8 mouse cellular contexts compared by ENCODE assay signal in the genomic region with DNA sequence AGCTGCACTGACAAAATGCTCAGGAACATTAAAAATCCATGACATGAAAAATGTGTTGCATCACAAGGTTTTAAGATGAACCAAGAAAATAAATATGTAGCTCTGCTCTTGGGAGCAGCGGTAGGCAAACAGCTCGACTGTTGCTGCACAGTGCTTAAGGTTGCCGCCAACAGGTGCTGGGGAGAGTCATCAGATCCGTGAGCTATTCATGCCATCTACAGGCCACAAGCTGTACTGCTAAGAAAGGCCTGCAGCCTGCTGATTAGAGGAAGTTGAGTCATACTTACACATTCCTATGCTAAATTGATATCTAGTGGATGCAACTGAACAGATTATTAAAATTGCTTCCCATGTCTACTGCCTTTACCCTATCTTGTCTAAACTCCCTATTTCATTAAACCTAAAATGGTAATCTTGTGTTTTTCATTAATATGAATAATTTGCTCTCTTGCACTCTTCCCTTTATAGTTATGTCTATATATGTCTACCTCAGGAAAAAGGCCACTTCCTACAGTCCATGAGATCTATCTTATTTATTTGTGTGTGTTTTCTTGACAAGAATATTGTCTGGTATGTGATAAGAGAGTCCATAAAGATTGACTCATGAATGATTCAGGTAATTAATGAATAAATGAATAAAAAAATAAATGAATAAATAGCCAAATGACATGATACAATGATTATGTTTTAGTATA.
DNase-seq lines count a peak whose midpoint lies in the region; ATAC-seq and TF ChIP-seq lines count a peak whose summit lies in the region.

No protein-coding gene starts in this region.

- intact Hi-C loops in heart, postnatal 10 days (cut with DNase I) = no loop called here

- H3K79me2 ChIP-seq in CH12.LX (replicated peaks; ENCODE audit: control insufficient read depth, extremely low read depth, insufficient read depth, poor library complexity, severe bottlenecking) = no peaks in the 10 kb centered on the region

- peak; percentile 71 for TF ChIP-seq RAD21 in CH12.LX (IDR thresholded peaks at IDR 0.05; ENCODE audit: low read depth, low read length)

- no peak overlapping the region for H3K4me3 ChIP-seq in CH12.LX (replicated peaks in 1 of 3; ENCODE audit: low read depth in 2 of 3, low read length in 2 of 3, poor library complexity in 1 of 3)
- no peak overlapping the region for H3K4me3 ChIP-seq in liver, embryonic 14.5 days (ENCODE audit: insufficient read depth in 1 of 2, low read depth in 2 of 2, low read length in 2 of 2)

- 2% methylated on average over 4 of the region's 4 CpGs for WGBS in liver, embryonic 14.5 days (ENCODE audit: insufficient replicate concordance)

- ATAC-seq in liver, embryonic 14.5 days (ENCODE audit: insufficient read depth) = no peak
- ATAC-seq in activated CD4-positive, CD25-positive, alpha-beta regulatory T cell, adult 4 months = no peak

- no peak overlapping the region for H3K9ac ChIP-seq in CH12.LX (ENCODE audit: insufficient read depth, low read depth)
- H3K9ac ChIP-seq in liver, embryonic 14.5 days (replicated peaks) = no peak overlapping the region

- H3K36me3 ChIP-seq in CH12.LX (replicated peaks in 1 of 2; ENCODE audit: control insufficient read depth in 1 of 2, insufficient read depth in 1 of 2, low read length in 1 of 2) = no peaks in the 10 kb centered on the region
- no peaks in the 10 kb centered on the region for H3K36me3 ChIP-seq in liver, embryonic 14.5 days (replicated peaks; ENCODE audit: control insufficient read depth, insufficient read depth, low read depth)

- no peak for TF ChIP-seq EP300 in CH12.LX (IDR thresholded peaks at IDR 0.05; ENCODE audit: low read length)
- TF ChIP-seq EP300 in liver, embryonic 14.5 days (IDR thresholded peaks at IDR 0.05; ENCODE audit: low read depth) = no peak

- no peak for TF ChIP-seq POLR2A in CH12.LX (IDR thresholded peaks at IDR 0.05; ENCODE audit: low read depth, low read length)

- H3K27me3 ChIP-seq in CH12.LX (replicated peaks) = no peaks in the 10 kb centered on the region
- H3K27me3 ChIP-seq in liver, embryonic 14.5 days (ENCODE audit: control insufficient read depth, insufficient read depth, low read length) = no peaks in the 10 kb centered on the region

- no peak overlapping the region for H3K4me2 ChIP-seq in CH12.LX (ENCODE audit: insufficient read depth, low read depth, poor library complexity, severe bottlenecking)
- no peak overlapping the region for H3K4me2 ChIP-seq in liver, embryonic 14.5 days (ENCODE audit: low read depth)

- no peaks in the 10 kb centered on the region for H3K9me3 ChIP-seq in CH12.LX (replicated peaks; ENCODE audit: low read length)
- H3K9me3 ChIP-seq in liver, embryonic 14.5 days (ENCODE audit: control insufficient read depth, low read length) = no peaks in the 10 kb centered on the region

- peak; percentile 79 for DNase-seq in CH12.LX (ENCODE audit: extremely low read depth)
- peak; percentile 20 to 31 for DNase-seq in adrenal gland, adult 18-20 months (ENCODE audit: low spot score in 2 of 2)
- DNase-seq in embryo, embryonic 11 days = peak; percentile 78
- peak; percentile 58 to 59 for DNase-seq in heart, postnatal 10 days
- DNase-seq in kidney, postnatal 36 days = peak; percentile 39 to 71
- peak in 1 of 3 experiments; percentile 6 for DNase-seq in liver, embryonic 14.5 days (ENCODE audit: low read depth in 3 of 3, low spot score in 3 of 3)
- DNase-seq in ovary, postnatal 14 days (ENCODE audit: low spot score) = peak; percentile 34

- in situ Hi-C loops in CH12.LX (cut with MboI; ENCODE audit: low pct_ligation_motif_present, low pct_unique_long_range_greater_than_20kb, low sequenced_read_pairs) = no loop called here

- H3K27ac ChIP-seq in CH12.LX (ENCODE audit: insufficient read depth, low read depth) = no peak overlapping the region
- H3K27ac ChIP-seq in liver, embryonic 14.5 days = no peak overlapping the region

- no peaks in the 10 kb centered on the region for H3K4me1 ChIP-seq in CH12.LX (ENCODE audit: control insufficient read depth in 1 of 2, insufficient read depth in 2 of 2)
- no peaks in the 10 kb centered on the region for H3K4me1 ChIP-seq in liver, embryonic 14.5 days (replicated peaks; ENCODE audit: control insufficient read depth in 2 of 2, insufficient read depth in 2 of 2, low read length in 1 of 2)

- peak; percentile 61 to 62 for TF ChIP-seq CTCF in CH12.LX (conservative IDR thresholded peaks at IDR 0.05 in 1 of 2, IDR thresholded peaks at IDR 0.05 in 1 of 2; ENCODE audit: low read depth in 2 of 2, low read length in 2 of 2)
- TF ChIP-seq CTCF in liver, embryonic 14.5 days (IDR thresholded peaks at IDR 0.05; ENCODE audit: low read depth) = peak; percentile 65

- dilution Hi-C loops in CH12.LX (cut with MboI; ENCODE audit: extremely low pct_ligation_motif_present, extremely low pct_unique_long_range_greater_than_20kb, low sequenced_read_pairs) = no loop called here

TF ChIP-seq in CH12.LX, 34 proteins besides CTCF, POLR2A, EP300 and RAD21:
- TF ChIP-seq MAX (IDR thresholded peaks at IDR 0.05; ENCODE audit: low read length) (no peak), MAZ (IDR thresholded peaks at IDR 0.05; ENCODE audit: low read depth, low read length) (no peak), IRF4 (IDR thresholded peaks at IDR 0.05; ENCODE audit: low read depth, low read length) (no peak), USF1 (IDR thresholded peaks at IDR 0.05; ENCODE audit: low read depth, low read length) (no peak), SMC3 (IDR thresholded peaks at IDR 0.05; ENCODE audit: low read depth, low read length) (peak; percentile 34; the same call in 1 of the 2 replicates), CHD1 (IDR thresholded peaks at IDR 0.05; ENCODE audit: low read depth, low read length) (no peak), E2F4 (IDR thresholded peaks at IDR 0.05; ENCODE audit: insufficient replicate concordance, low read depth, low read length) (no peak), ZMIZ1 (IDR thresholded peaks at IDR 0.05; ENCODE audit: low read depth, low read length) (no peak)
